Mouse (Mus musculus): Measurements from ENCODE around the gene Bmp4. TPM values are rescaled to one million over a fixed set of nuclear protein-coding genes. Genes with fewer than 3 reads are reported as not detected.

Gene Bmp4
- polyA plus RNA-seq, 1 experiment from 2014 or later, result 7.3 TPM

DNA sequence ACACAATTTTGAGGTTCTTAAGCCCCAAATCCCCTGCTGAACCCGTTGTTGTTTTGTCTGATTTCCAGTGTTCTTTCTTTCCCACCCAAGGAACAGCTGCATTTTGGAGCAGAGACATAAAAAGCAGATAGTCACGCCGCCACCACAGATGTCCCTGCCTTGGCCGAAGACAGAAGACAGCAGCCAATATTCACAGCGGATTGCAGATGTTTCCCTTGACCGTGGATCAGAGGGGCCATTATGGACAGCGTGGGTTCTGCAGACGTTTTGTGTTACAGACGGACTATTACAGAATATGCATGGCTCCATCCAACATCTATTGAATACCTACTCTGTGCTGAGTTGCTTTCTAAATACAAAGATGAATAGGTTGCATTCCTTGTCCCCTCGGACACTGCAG is 18.5 kb upstream of the Bmp4 start:
- in situ Hi-C loops (cut with MboI; ENCODE audit: low pct_unique_long_range_greater_than_20kb), result no loop called here
- ChIA-PET POLR2A (interaction anchor here (0.8 to 1.6 kb wide), 2 partner anchors 10 to 22 kb away, joined by 4 read pairs; no protein-coding TSS in a partner anchor), CTCF (interaction anchor here (1.0 kb wide), 1 partner anchor 21 kb away, joined by 3 read pairs; no protein-coding TSS in a partner anchor)
- ATAC-seq (no peak), DNase-seq (ENCODE audit: low read depth, low spot score) (no peak)
- no peaks in the 10 kb centered on the region for H3K27me3 ChIP-seq
- no peak for TF ChIP-seq CTCF (IDR thresholded peaks at IDR 0.05)

DNA sequence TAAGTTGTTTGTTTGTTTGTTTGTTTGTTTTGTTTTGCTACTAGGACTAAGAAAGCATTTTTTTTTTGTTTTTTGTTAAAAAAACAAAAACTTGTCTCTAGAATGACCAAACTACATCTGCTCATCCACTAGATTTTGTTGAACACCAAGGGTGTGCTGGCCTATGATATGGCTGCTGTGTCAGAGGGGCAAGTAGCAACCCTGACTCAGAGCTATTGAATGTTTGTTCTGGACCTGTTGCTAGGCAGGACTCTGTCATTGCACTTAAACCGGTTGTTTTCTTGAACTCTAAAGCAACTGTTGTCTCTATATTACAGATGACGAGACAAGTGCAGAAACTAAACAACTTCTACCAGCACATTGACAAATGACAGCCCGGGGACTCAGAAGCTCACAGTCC is 17.9 kb upstream of the Bmp4 start:
- TF ChIP-seq CTCF (IDR thresholded peaks at IDR 0.05), result no peak
- ATAC-seq (no peak), DNase-seq (ENCODE audit: low read depth, low spot score) (no peak)
- in situ Hi-C loops (cut with MboI; ENCODE audit: low pct_unique_long_range_greater_than_20kb), result no loop called here
- H3K27me3 ChIP-seq, result no peaks in the 10 kb centered on the region
- ChIA-PET CTCF (interaction anchor here (1.0 kb wide), 1 partner anchor 22 kb away, joined by 3 read pairs; no protein-coding TSS in a partner anchor), POLR2A (interaction anchor here (0.8 to 1.6 kb wide), 2 partner anchors 9 to 21 kb away, joined by 4 read pairs; no protein-coding TSS in a partner anchor)

DNA sequence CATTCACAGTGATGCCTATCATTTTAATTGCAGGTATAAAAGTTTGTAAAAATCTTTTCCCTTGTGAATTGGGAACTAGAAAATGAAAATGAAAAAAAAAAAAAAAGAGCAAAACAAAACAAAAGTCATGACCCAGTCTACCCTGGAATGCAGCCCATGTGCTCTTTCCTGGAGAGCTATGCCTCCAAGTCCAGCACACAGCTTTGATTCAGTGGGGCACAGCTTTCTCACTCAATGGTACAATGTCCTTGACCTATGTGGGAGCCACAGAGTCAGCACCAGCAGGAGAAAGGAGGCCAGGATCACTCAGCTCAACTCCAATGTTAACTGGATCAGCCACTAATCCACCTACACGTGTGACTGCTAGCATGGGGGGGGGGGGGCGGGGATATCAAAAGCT is 9.5 kb upstream of the Bmp4 start:
- in situ Hi-C loops (cut with MboI; ENCODE audit: low pct_unique_long_range_greater_than_20kb), result no loop called here
- CTCF ChIA-PET, result no interaction called here
- DNase-seq (ENCODE audit: low read depth, low spot score) (no peak), ATAC-seq (no peak)
- TF ChIP-seq CTCF (IDR thresholded peaks at IDR 0.05), result no peak
- POLR2A ChIA-PET, result interaction anchor here (1.9 kb wide), 1 partner anchor 9 kb away, joined by 4 read pairs; no protein-coding TSS in a partner anchor
- H3K27me3 ChIP-seq, result no peaks in the 10 kb centered on the region

DNA sequence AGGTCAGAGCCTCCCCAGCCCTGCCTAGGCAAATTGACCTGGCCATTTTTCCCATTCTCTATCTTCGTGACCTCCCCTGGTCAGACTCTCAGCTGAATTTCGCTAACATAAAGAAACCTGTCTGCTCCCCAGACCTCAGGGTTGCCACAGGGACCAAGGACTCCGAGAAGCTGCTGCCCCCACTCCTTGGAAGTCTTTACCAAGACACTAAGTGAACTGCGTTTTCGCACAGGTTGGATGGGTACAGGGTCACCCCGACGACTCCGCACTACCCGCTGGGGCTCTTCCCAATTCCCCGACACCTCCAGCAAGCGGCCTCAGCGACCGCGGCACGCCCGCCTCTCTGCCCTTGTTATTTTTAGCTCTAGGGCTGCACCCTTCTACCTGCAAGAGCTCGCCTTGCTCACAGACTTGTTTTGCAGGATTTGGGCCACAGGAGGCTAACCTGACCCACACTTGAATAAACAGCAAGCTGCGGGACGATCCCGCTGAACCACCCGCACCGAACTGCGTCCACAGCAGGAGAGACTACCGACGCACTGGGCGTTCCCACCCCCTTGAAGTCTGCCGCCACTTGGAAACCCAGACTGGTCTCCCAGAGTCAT is 7.7 kb upstream of the Bmp4 start:
- no peak for ATAC-seq
- CTCF ChIA-PET, result no interaction called here

DNA sequence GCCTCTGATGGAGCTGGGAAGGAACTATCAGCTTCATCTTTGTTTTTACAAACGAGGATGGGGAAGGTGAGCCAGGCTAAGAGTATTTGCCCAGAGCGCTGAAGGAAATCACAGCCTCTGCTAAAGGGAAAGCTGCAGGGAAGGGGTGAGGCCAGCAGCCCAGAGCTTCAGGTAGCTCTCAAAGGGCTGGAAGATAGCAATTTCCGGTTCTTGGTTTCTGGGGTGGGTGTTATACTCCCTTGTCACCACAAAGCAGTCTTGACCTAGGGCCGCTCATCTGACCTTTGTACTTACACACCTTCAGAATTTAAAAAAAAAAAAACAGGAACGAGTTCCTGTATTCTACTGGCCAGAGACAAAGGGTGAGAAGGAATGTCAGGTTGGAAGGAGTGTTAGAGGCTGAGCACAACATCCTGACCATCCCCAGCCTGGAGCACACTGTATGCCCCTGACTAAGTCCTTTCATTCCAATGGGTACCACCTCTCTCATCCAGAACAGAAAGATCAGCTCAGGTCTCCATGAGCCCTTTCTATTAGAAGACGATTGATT is 1.2 kb upstream of the Bmp4 start:
- in situ Hi-C loops (cut with MboI; ENCODE audit: low pct_unique_long_range_greater_than_20kb), result no loop called here
- no peaks in the 10 kb centered on the region for H3K27me3 ChIP-seq
- ChIA-PET CTCF (no interaction called here), POLR2A (no interaction called here)
- ATAC-seq (no peak), DNase-seq (ENCODE audit: low read depth, low spot score) (no peak)
- TF ChIP-seq CTCF (IDR thresholded peaks at IDR 0.05), result no peak

More for the DNA sequence above, 7.7 kb upstream of the Bmp4 start:
- no peak for TF ChIP-seq CTCF (IDR thresholded peaks at IDR 0.05)
- DNase-seq (ENCODE audit: low read depth, low spot score), result no peak
- no peaks in the 10 kb centered on the region for H3K27me3 ChIP-seq
- POLR2A ChIA-PET, result interaction anchor here (1.9 kb wide), 1 partner anchor 11 kb away, joined by 4 read pairs; no protein-coding TSS in a partner anchor
- in situ Hi-C loops (cut with MboI; ENCODE audit: low pct_unique_long_range_greater_than_20kb), result no loop called here

DNA sequence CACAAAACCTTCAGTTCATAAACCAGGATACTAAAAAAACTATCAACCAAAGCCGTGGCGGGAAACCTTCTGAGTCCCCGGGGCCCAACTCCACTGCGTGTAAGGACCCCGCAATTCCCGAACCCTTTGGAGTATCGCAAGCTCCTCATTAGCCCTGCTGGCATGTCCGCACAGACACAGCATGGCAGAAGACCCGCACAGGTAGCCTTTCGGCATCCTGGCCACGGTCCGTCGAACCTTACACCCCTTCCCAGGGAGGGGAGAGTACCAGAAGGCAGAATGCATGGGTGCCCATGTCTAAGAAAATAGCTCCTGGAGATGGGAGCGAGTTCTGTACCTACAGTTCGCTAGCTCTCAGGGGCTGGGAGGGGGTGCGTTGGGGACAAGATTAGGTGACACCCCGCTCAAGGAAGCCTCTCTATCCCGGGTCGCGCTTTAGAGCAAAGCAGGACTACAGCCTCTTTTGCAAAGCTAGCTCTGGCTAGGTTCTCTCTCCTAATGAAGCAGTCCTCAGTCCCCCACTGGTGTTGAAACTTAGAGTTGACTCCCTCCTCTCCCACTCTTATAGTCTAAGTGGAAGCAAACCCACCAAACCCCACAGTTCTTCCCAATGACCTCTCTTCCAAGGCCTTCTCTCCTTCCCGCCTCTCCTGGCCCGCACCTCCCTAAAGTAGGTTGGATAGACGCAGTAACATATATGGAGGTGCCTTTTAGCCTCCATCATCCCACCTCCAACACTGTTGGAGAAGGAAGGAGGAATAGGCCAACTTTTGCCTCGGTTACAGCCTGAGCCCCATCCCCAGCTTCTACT is 826 bp downstream of the Bmp4 start:
- POLR2A ChIA-PET, result no interaction called here
- DNase-seq (ENCODE audit: low read depth, low spot score) (no peak), ATAC-seq (no peak)
- no peaks in the 10 kb centered on the region for H3K27me3 ChIP-seq
- CTCF ChIA-PET, result no interaction called here
- TF ChIP-seq CTCF (IDR thresholded peaks at IDR 0.05), result no peak
- in situ Hi-C loops (cut with MboI; ENCODE audit: low pct_unique_long_range_greater_than_20kb), result loop anchor here (5.0 kb wide), 1 partner anchor 387 kb away; no protein-coding TSS in a partner anchor

DNA sequence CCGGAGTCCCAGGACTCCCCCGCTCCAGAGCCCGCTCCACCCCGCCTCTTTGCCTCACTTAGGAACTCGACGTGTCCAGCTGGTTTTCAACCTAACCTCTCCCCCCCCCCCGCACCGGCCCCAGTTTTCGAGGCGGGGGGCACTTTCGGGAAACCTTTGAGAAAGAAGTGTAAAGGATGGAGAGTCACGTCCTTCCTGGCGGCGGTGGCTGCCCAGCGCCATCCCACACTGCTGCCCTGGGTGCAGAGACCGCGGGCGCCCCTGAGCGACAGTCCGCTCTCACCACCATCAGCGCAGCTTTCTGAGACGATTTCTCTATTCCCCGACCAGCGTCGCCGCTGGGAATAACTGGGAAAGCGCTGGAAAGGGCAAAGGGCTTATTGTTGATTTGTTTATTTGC is 1.8 kb downstream of the Bmp4 start:
- POLR2A ChIA-PET, result no interaction called here
- no peak for DNase-seq (ENCODE audit: low read depth, low spot score)
- CTCF ChIA-PET, result no interaction called here
- H3K27me3 ChIP-seq, result no peaks in the 10 kb centered on the region
- no peak for ATAC-seq
- in situ Hi-C loops (cut with MboI; ENCODE audit: low pct_unique_long_range_greater_than_20kb), result loop anchor here (5.0 kb wide), 1 partner anchor 386 kb away; no protein-coding TSS in a partner anchor
- no peak for TF ChIP-seq CTCF (IDR thresholded peaks at IDR 0.05)

DNA sequence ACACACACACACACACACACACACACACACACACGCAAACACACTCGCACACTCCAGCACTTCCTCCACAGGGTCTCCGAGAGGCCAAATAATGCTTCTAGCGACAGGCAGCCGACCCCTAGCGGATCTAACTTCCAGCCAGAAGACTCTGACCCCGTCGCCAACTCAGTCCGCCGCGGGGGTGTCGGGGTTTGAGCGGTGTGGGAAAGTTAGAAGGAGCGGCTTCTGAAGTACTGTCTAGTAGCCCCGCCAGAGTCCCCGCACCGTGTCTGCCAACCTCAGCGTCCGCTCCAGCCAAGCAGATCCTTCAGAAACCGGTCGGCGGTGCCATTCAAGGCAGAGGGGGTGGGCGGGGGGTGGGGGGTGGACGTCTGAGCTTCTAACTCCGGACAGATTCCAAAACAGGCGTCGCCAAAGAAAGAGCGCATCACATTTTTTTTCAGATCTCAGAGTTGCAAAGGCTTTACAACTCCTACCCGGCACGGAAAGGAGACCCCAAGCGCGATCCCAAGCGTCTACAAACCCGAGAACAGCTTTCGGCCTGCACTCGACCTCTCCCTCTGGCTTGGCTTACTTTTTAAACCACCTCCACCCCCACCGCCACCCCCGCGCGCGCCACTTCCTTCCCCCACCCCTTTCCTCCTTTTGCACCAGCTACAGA is 2.5 kb downstream of the Bmp4 start:
- ChIA-PET CTCF (no interaction called here), POLR2A (no interaction called here)
- no peaks in the 10 kb centered on the region for H3K27me3 ChIP-seq
- TF ChIP-seq CTCF (IDR thresholded peaks at IDR 0.05), result no peak
- ATAC-seq (no peak), DNase-seq (ENCODE audit: low read depth, low spot score) (peak; percentile 25)
- in situ Hi-C loops (cut with MboI; ENCODE audit: low pct_unique_long_range_greater_than_20kb), result loop anchor here (5.0 kb wide), 1 partner anchor 386 kb away; no protein-coding TSS in a partner anchor

DNA sequence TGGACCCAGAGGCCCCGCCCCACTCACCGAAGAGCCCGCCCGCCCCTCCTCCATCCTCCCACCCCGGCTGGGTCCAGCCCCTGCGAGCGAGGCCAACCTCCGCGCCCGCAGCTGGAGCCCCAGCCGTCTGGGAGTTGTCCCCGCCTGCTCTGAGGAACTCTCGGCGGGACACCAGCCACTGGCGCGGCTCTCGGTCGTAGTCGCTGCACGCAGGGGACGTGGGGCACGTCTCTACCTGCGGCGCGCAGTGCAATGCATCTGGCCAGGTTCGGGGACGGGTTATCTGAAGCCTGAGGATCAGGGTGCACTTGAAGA is 3.2 kb downstream of the Bmp4 start:
- CTCF ChIA-PET, result no interaction called here
- POLR2A ChIA-PET, result interaction anchor here (0.8 kb wide), 1 partner anchor 21 kb away, joined by 4 read pairs; no protein-coding TSS in a partner anchor
- no peak for TF ChIP-seq CTCF (IDR thresholded peaks at IDR 0.05)
- ATAC-seq, result peak; percentile 77
- DNase-seq (ENCODE audit: low read depth, low spot score), result peak; percentile 24
- in situ Hi-C loops (cut with MboI; ENCODE audit: low pct_unique_long_range_greater_than_20kb), result loop anchor here (5.0 kb wide), 1 partner anchor 385 kb away; no protein-coding TSS in a partner anchor
- no peaks in the 10 kb centered on the region for H3K27me3 ChIP-seq

Data from Patski (cell line).